Mouse (Mus musculus): Measurements from ENCODE around the gene Orai2. TPM values are rescaled to one million over a fixed set of nuclear protein-coding genes. Genes with fewer than 3 reads are reported as not detected.

Gene Orai2
- polyA plus RNA-seq, 1 experiment = 20.2 TPM

DNA sequence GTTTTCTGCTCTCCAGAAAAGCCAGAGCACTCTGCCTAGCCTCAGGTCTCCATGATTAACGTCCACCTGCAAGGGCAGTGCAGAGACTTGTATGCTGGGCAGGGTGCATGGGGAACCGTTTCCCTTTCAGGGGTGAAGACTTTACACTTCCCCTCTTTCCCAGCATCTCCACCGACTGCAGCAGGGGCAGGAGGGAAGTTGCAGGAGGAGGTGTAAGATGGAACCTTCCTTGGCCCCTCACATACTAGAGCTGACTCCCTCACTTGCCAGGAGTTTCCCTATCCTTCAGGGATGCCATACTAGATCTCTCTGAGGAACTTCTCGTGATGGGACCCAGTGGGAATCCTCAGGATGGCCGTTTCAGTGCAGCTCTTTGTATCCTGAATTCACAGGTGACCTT lies 40.0 kb upstream of the Orai2 start:
- Histone ChIP-seq H3K4me1 (ENCODE audit: control insufficient read depth, insufficient read depth, low read length) (peaks cover 40% of the 10 kb centered on the region), H3K4me3 (ENCODE audit: insufficient read depth, low read length) (no peak overlapping the region), H3K27ac (ENCODE audit: insufficient read depth, low read depth, low read length) (no peak overlapping the region)
- no peak for TF ChIP-seq CTCF (IDR thresholded peaks at IDR 0.05; ENCODE audit: low read depth, low read length)
- TF ChIP-seq POLR2A (IDR thresholded peaks at IDR 0.05; ENCODE audit: borderline replicate concordance, low read depth, low read length) = no peak

DNA sequence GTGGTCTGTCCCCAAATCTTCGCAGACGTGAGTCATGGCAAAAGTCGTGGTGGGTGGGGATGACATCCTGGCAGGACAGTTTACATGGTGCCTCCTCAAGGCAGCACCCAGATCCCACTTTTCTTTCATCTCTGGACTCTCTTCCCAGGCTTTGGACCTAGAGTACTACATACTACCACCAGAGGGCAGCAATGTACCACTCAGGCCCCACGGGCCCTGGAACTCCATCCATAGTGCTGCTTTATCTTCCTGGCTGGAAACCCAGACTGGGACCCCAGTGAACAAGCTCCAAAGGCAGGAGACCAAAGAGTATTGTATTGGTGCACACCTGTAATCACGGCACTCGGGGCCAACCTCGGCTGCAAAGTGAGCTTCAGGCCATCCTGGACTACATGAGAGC lies 31.3 kb upstream of the Orai2 start:
- H3K4me3 ChIP-seq (ENCODE audit: insufficient read depth, low read length) = no peak overlapping the region
- H3K4me1 ChIP-seq (ENCODE audit: control insufficient read depth, insufficient read depth, low read length) = peaks cover 13% of the 10 kb centered on the region
- TF ChIP-seq POLR2A (IDR thresholded peaks at IDR 0.05; ENCODE audit: borderline replicate concordance, low read depth, low read length) = no peak
- peak; percentile 98 for TF ChIP-seq CTCF (IDR thresholded peaks at IDR 0.05; ENCODE audit: low read depth, low read length)
- no peak overlapping the region for H3K27ac ChIP-seq (ENCODE audit: insufficient read depth, low read depth, low read length)

DNA sequence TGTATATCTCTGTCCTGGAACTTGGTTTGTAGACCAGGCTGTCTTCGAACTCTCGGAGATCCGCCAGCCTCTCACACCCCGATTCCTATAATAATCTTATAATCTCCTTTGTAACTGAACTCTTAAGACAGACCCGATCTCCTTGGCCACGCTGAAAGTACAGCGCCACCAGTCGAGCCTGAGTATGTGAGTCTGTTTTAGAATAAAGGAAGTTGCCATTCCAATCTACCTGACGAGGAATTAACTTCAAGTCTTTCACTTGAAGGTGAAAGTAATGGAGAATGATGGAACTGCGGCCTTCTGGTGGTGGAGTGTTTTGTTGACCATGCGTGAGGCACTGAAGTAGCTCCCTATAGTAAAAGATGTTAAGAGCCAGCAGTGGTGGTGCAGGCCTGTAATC lies 29.0 kb upstream of the Orai2 start:
- TF ChIP-seq CTCF (IDR thresholded peaks at IDR 0.05; ENCODE audit: low read depth, low read length) = no peak
- peak overlapping the region; percentile 97 for H3K27ac ChIP-seq (ENCODE audit: insufficient read depth, low read depth, low read length)
- H3K4me3 ChIP-seq (ENCODE audit: insufficient read depth, low read length) = peak overlapping the region; percentile 61; the same call in 1 of the 2 replicates
- H3K4me1 ChIP-seq (ENCODE audit: control insufficient read depth, insufficient read depth, low read length) = peaks cover 13% of the 10 kb centered on the region

DNA sequence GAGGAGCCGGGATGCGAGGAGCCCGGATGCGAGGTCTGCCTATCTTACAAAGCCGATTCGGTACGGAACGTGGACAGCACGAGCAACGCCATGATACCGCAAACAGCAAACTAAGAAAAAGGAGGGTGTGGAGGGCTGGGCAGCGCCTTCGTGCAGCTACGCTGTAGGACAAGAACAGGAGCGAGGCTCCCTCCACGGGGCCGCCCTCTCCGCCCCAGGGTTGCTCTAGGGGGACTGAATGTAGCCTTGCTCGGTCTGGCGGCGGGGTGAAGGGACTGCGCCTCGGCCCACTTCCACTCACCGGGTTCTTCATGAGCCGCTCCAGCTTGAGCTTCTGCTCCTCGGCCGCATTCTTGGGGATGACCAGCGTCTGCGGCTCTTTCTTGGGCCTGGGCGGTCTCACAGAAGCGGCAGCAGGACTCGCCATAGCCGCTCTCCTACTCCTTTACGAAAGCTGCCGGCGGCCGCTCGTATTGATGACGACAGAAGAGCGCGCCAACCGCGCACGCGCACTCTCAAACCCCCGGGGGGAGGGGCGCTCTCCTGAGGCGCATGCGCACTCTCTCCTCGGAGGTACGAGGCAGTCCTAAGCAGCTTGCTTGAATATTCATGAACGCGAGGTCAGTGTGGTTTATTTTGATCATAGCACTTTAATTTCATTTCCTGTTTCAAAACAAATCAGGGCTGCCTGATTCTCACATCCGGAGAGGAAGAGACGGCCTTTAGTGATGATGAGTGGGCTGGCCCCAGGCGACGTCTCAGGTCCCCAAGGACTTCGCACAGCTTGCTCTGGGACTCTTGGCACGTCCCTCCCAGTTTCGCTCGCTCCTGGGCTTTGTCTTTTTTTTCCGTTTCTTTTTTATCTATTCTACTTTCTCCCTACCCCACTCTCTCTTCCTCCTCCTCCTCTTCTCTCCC lies 28.2 kb upstream of the Orai2 start, which contains the start of gene Prkrip1:
Prkrip1 (minus strand) TSS at position 490 of the 918 bp plus-strand sequence.
- Histone ChIP-seq H3K4me3 (ENCODE audit: insufficient read depth, low read length) (peak within 1 kb of the TSS; percentile 94), H3K27ac (ENCODE audit: insufficient read depth, low read depth, low read length) (peak within 1 kb of the TSS; percentile 97), H3K4me1 (ENCODE audit: control insufficient read depth, insufficient read depth, low read length) (peaks cover 13% of the 10 kb centered on the region)
- no peak for TF ChIP-seq CTCF (IDR thresholded peaks at IDR 0.05; ENCODE audit: low read depth, low read length)
- no peak for TF ChIP-seq POLR2A (IDR thresholded peaks at IDR 0.05; ENCODE audit: borderline replicate concordance, low read depth, low read length)

DNA sequence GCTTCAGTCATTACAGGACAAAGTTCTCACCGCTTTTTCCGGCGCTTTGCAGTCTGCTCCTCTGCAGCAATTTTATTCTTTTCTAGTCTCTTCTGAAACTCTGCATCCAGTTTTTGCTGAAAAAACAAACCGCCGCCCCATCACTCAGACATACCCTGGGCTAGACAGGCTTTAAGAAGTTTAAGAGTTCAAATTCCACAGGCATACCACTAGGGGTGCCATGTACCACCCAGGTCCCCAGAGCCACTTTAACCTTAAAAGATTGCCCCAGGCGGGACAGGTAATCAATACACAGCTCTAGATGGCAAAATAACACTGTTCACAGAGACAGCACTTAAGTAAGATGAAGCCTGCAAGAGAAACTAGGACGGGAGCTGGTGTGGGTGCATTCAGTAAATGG lies 21.4 kb upstream of the Orai2 start:
- Histone ChIP-seq H3K4me1 (ENCODE audit: control insufficient read depth, insufficient read depth, low read length) (no peaks in the 10 kb centered on the region), H3K4me3 (ENCODE audit: insufficient read depth, low read length) (no peak overlapping the region), H3K27ac (ENCODE audit: insufficient read depth, low read depth, low read length) (no peak overlapping the region)
- no peak for TF ChIP-seq POLR2A (IDR thresholded peaks at IDR 0.05; ENCODE audit: borderline replicate concordance, low read depth, low read length)
- no peak for TF ChIP-seq CTCF (IDR thresholded peaks at IDR 0.05; ENCODE audit: low read depth, low read length)

DNA sequence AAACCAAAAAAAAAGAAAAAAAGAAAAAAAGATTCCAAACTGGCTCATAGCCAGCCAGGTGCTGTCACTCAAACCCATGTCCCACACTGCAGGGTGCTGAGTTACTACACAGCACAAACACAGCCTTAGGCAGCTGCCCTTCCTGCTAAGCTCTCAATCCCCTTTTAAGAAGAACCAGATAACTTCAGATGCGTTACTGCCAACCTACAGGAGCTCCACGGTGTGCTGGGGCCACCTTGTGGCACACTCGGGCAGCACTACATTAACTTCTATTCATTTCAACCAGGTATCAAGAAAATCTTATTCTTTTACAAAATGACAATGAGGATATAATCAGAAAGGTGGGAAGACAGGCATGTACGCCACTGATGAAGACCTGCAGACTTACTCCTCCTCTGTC lies 16.2 kb upstream of the Orai2 start:
- no peak overlapping the region for H3K27ac ChIP-seq (ENCODE audit: insufficient read depth, low read depth, low read length)
- no peaks in the 10 kb centered on the region for H3K4me1 ChIP-seq (ENCODE audit: control insufficient read depth, insufficient read depth, low read length)
- TF ChIP-seq POLR2A (IDR thresholded peaks at IDR 0.05; ENCODE audit: borderline replicate concordance, low read depth, low read length) (no peak), CTCF (IDR thresholded peaks at IDR 0.05; ENCODE audit: low read depth, low read length) (peak; percentile 70; the same call in 1 of the 2 replicates)
- H3K4me3 ChIP-seq (ENCODE audit: insufficient read depth, low read length) = no peak overlapping the region

DNA sequence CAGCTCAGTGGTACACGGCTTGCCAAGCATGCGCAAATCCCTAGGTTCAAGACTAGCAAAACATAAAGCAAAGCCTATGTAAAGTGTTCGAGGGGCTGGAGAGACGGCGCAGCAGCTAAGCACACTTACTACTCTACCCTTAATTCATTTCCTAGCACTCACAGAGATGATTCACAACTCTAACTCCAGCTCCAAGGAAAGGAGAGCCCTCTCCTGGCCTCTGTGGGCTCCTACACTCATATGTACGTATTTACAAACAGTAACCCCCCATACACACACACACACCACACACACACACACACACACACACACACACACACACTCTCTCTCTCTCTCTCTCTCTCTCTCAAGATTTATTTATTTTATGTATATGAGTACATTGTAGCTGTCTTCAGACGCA lies 13.3 kb upstream of the Orai2 start:
- TF ChIP-seq POLR2A (IDR thresholded peaks at IDR 0.05; ENCODE audit: borderline replicate concordance, low read depth, low read length) = no peak
- TF ChIP-seq CTCF (IDR thresholded peaks at IDR 0.05; ENCODE audit: low read depth, low read length) = no peak
- H3K4me3 ChIP-seq (ENCODE audit: insufficient read depth, low read length) = no peak overlapping the region
- H3K27ac ChIP-seq (ENCODE audit: insufficient read depth, low read depth, low read length) = no peak overlapping the region
- no peaks in the 10 kb centered on the region for H3K4me1 ChIP-seq (ENCODE audit: control insufficient read depth, insufficient read depth, low read length)

DNA sequence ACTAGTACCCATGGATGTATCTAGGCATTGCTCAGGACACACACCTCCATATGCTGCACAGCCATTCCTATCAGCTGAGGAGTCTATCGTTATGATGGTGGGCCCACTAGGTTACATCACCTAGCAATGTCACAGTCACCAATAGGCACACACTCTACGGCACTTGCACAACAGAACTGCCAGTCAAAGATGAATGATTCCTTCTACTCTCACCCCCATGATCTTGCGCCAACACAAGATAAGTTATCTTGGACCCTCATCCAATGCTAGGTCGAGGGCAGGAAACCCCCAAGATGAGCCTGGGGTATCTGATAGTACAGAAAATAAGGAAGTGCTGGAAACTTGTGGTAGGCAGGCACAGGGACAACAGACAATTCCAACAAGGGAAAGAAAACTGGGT lies 12.3 kb upstream of the Orai2 start:
- Histone ChIP-seq H3K4me1 (ENCODE audit: control insufficient read depth, insufficient read depth, low read length) (no peaks in the 10 kb centered on the region), H3K4me3 (ENCODE audit: insufficient read depth, low read length) (no peak overlapping the region), H3K27ac (ENCODE audit: insufficient read depth, low read depth, low read length) (no peak overlapping the region)
- no peak for TF ChIP-seq CTCF (IDR thresholded peaks at IDR 0.05; ENCODE audit: low read depth, low read length)
- no peak for TF ChIP-seq POLR2A (IDR thresholded peaks at IDR 0.05; ENCODE audit: borderline replicate concordance, low read depth, low read length)

DNA sequence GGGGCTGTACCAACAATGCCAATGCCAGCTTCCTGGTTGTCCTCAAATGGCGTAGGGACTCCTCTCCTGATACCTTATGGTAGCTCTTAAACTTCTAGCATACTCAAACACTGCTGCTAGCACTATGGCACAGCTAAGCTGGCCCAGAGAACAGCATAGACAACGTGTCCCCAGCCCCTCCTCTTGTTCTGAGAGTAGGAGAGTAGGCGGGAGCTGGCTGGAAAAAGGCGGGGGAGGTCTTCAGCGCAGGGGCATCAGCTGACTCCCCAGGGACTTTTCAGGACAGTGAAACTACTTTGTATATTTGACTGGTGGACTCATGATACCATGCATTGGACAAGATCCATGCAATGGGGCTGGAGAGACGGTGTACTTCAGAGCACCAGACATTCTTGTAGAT lies 11.5 kb upstream of the Orai2 start:
- Histone ChIP-seq H3K4me3 (ENCODE audit: insufficient read depth, low read length) (no peak overlapping the region), H3K4me1 (ENCODE audit: control insufficient read depth, insufficient read depth, low read length) (no peaks in the 10 kb centered on the region), H3K27ac (ENCODE audit: insufficient read depth, low read depth, low read length) (no peak overlapping the region)
- TF ChIP-seq CTCF (IDR thresholded peaks at IDR 0.05; ENCODE audit: low read depth, low read length) = no peak
- no peak for TF ChIP-seq POLR2A (IDR thresholded peaks at IDR 0.05; ENCODE audit: borderline replicate concordance, low read depth, low read length)

DNA sequence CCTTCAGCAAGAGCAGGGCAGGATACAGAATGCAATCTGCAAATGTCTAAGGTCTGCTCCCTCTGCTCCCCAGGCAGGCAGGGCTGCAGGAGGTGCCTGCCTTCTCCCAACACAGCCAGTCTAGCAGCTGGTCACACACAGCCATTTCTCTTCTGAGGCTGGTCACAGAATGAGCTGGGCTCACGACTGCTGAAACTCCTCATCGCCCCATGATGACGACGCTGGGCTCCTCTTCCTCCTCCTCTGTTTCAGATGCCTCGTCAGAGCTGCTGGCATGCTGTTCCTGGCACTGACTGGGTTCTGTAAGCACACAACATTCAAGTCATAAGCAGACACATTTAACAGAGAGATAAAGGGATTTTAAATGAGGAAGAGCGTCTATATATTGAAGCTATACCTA lies 10.7 kb upstream of the Orai2 start:
- Histone ChIP-seq H3K4me1 (ENCODE audit: control insufficient read depth, insufficient read depth, low read length) (no peaks in the 10 kb centered on the region), H3K27ac (ENCODE audit: insufficient read depth, low read depth, low read length) (no peak overlapping the region)
- TF ChIP-seq POLR2A (IDR thresholded peaks at IDR 0.05; ENCODE audit: borderline replicate concordance, low read depth, low read length) (no peak), CTCF (IDR thresholded peaks at IDR 0.05; ENCODE audit: low read depth, low read length) (no peak)

More for the DNA sequence above, 10.7 kb upstream of the Orai2 start:
- H3K4me3 ChIP-seq (ENCODE audit: insufficient read depth, low read length) = no peak overlapping the region

Data from bone marrow macrophage, adult 2 months (primary cell).